Comparison of ENCODE assay signal across 8 mouse cellular contexts in the genomic region with DNA sequence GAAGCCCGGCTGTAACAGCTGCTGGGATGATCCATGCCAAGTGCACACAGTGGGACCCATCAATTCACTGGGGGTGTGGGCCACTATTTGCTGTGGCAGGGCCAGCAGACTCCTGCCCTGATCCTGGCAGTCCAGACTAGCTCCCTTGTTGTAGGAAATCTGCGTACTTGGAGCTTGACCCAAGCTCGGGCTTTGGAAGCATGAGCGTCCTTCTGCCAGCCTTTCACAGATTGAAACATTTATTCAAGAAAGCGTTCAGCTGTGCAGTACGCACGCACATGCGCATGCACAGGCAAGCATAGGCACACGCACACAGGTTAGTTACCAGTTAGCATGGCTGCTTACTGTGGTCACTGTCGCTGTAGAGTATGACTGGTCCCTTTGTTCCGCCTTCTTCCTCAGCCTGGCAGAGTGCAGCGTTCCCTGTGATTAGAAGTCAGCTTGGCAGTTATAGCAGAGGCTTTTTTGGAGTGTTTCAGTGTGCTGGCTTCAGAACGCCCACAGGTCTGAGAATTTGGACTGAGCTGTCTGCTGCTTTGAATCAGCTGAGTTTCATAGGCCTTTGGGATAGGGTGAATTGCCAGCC. TPM values are rescaled to one million over a fixed set of nuclear protein-coding genes. Genes with fewer than 3 reads are reported as not detected.
DNase-seq lines count a peak whose midpoint lies in the region; ATAC-seq and TF ChIP-seq lines count a peak whose summit lies in the region.

No protein-coding gene starts in this region.

- no peaks in the 10 kb centered on the region for H3K9me3 ChIP-seq in hindbrain, embryonic 15.5 days
- H3K9me3 ChIP-seq in limb, embryonic 14.5 days (ENCODE audit: control insufficient read depth, low read length) = no peaks in the 10 kb centered on the region
- no peaks in the 10 kb centered on the region for H3K9me3 ChIP-seq in liver, embryonic 12.5 days (replicated peaks)

- H3K27me3 ChIP-seq in hindbrain, embryonic 15.5 days = no peaks in the 10 kb centered on the region
- no peaks in the 10 kb centered on the region for H3K27me3 ChIP-seq in limb, embryonic 14.5 days (ENCODE audit: control insufficient read depth, insufficient read depth, low read length)
- no peaks in the 10 kb centered on the region for H3K27me3 ChIP-seq in liver, embryonic 12.5 days (replicated peaks)

- peaks cover 39% of the 10 kb centered on the region for H3K4me1 ChIP-seq in hindbrain, embryonic 15.5 days (replicated peaks)
- no peaks in the 10 kb centered on the region; the same call in 1 of the 2 replicates for H3K4me1 ChIP-seq in limb, embryonic 14.5 days (ENCODE audit: control insufficient read depth, insufficient read depth, low read length)
- H3K4me1 ChIP-seq in liver, embryonic 12.5 days = no peaks in the 10 kb centered on the region; the same call in 1 of the 2 replicates

- H3K9ac ChIP-seq in hindbrain, embryonic 15.5 days = no peak overlapping the region
- no peak overlapping the region for H3K9ac ChIP-seq in limb, embryonic 14.5 days (ENCODE audit: low read depth, low read length, severe bottlenecking)
- H3K9ac ChIP-seq in liver, embryonic 12.5 days = no peak overlapping the region

- H3K27ac ChIP-seq in hindbrain, embryonic 15.5 days (replicated peaks) = peak overlapping the region; percentile 77
- 0 out of 2 replicates have a peak overlapping the region, but pooled peaks have one; percentile 26 for H3K27ac ChIP-seq in limb, embryonic 14.5 days (replicated peaks; ENCODE audit: low read depth, low read length)
- no peak overlapping the region for H3K27ac ChIP-seq in liver, embryonic 12.5 days

- peak; percentile 75 for ATAC-seq in hindbrain, embryonic 15.5 days (ENCODE audit: low FRiP score, low read depth)
- ATAC-seq in limb, embryonic 14.5 days (ENCODE audit: low FRiP score, low read depth) = no peak
- ATAC-seq in liver, embryonic 12.5 days = no peak

- peaks cover 8% of the 10 kb centered on the region; the same call in 1 of the 2 replicates for H3K36me3 ChIP-seq in hindbrain, embryonic 15.5 days
- no peaks in the 10 kb centered on the region for H3K36me3 ChIP-seq in limb, embryonic 14.5 days (ENCODE audit: control insufficient read depth, insufficient read depth, low read length)
- H3K36me3 ChIP-seq in liver, embryonic 12.5 days = peaks cover 7% of the 10 kb centered on the region; the same call in 1 of the 2 replicates

- peak; percentile 84 to 86 for DNase-seq in frontal cortex, adult 2 months (ENCODE audit: extremely low spot score in 1 of 2, low spot score in 1 of 2)
- no peak for DNase-seq in frontal cortex, postnatal 25 days (ENCODE audit: low spot score in 2 of 2)
- peak; percentile 48 for DNase-seq in cerebellum, adult 8-10 months
- peak; percentile 11 for DNase-seq in limb, embryonic 14.5 days (ENCODE audit: low spot score)
- DNase-seq in kidney, adult 8-10 months = no peak
- DNase-seq in thymus, postnatal 10 days (ENCODE audit: low spot score in 2 of 2) = no peak

- no peak for TF ChIP-seq POLR2A in limb, embryonic 14.5 days (IDR thresholded peaks at IDR 0.05; ENCODE audit: borderline replicate concordance, extremely low read depth, insufficient read depth, insufficient read length)

- H3K4me2 ChIP-seq in hindbrain, embryonic 15.5 days = no peak overlapping the region
- no peak overlapping the region for H3K4me2 ChIP-seq in limb, embryonic 14.5 days (replicated peaks; ENCODE audit: low read depth, low read length, severe bottlenecking)
- no peak overlapping the region for H3K4me2 ChIP-seq in liver, embryonic 12.5 days

- no peak overlapping the region for H3K4me3 ChIP-seq in hindbrain, embryonic 15.5 days
- no peak overlapping the region for H3K4me3 ChIP-seq in limb, embryonic 14.5 days (replicated peaks; ENCODE audit: low read length)
- no peak overlapping the region for H3K4me3 ChIP-seq in liver, embryonic 12.5 days

- 64% methylated on average over 13 of the region's 13 CpGs for WGBS in hindbrain, embryonic 15.5 days
- 76% methylated on average over 13 of the region's 13 CpGs for WGBS in limb, embryonic 14.5 days
- 83% methylated on average over 13 of the region's 13 CpGs for WGBS in liver, embryonic 12.5 days (ENCODE audit: insufficient replicate concordance)

RNA-seq across cellular contexts. Expression of a gene that starts 47.0 kb away (rescaled TPM):
- 35.4 and 43.3 TPM in 2 replicates for polyA plus RNA-seq in frontal cortex, adult 2 months (2012; rRNA removed)
- polyA plus RNA-seq in hindbrain, embryonic 15.5 days (2015; fragmentation: Nextera tagmentation; extraction: Ambion mirVana) = 18.4 and 21.7 TPM in 2 replicates
- polyA plus RNA-seq in limb, embryonic 14.5 days (2012; rRNA removed) = 56.5 and 79.5 TPM in 2 replicates
- 28.6 and 33.0 TPM in 2 replicates for polyA plus RNA-seq in limb, embryonic 14.5 days (2014; fragmentation: Nextera tagmentation; extraction: Ambion mirVana)
- polyA plus RNA-seq in liver, embryonic 12.5 days (2016; fragmentation: Nextera tagmentation; extraction: Ambion mirVana) = 2.1 and 2.4 TPM in 2 replicates

RNA-seq across cellular contexts. Expression of a gene that starts 49.1 kb away (rescaled TPM):
- 304 and 344 TPM in 2 replicates for polyA plus RNA-seq in frontal cortex, adult 2 months (2012; rRNA removed)
- 427 and 433 TPM in 2 replicates for polyA plus RNA-seq in hindbrain, embryonic 15.5 days (2015; fragmentation: Nextera tagmentation; extraction: Ambion mirVana)
- polyA plus RNA-seq in limb, embryonic 14.5 days (2012; rRNA removed) = 47.7 and 50.3 TPM in 2 replicates
- 47.3 and 48.4 TPM in 2 replicates for polyA plus RNA-seq in limb, embryonic 14.5 days (2014; fragmentation: Nextera tagmentation; extraction: Ambion mirVana)
- polyA plus RNA-seq in liver, embryonic 12.5 days (2016; fragmentation: Nextera tagmentation; extraction: Ambion mirVana) = 33.0 and 36.2 TPM in 2 replicates

Comparison
In these comparisons a context has a peak if more than half of its experiments do, and no peak if none do; other contexts are left out.
1. DNase-seq: peak in frontal cortex, adult 2 months (2 of 2), cerebellum, adult 8-10 months (single experiment) and limb, embryonic 14.5 days (single experiment); none in frontal cortex, postnatal 25 days (0 of 2), kidney, adult 8-10 months (0 of 2) and thymus, postnatal 10 days (0 of 2).